Mouse (Mus musculus) intestine, postnatal 0 days (tissue): ENCODE results near the gene Smim5. TPM values are rescaled to one million over a fixed set of nuclear protein-coding genes. Genes with fewer than 3 reads are reported as not detected.

Source experiments
- ATAC-seq: fragments of 200-750 bp; cut with Nextera tagmentation; 2 replicates; pipeline ENCODE4 v1.8.0; 2017; ENCODE audit warnings: mild to moderate bottlenecking, moderate TSS enrichment, moderate library complexity
- H3K27ac ChIP-seq: fragments of 300-500 bp; sonication (generic); 2 replicates; pipeline ENCODE4 v1.5.1; 2014; ENCODE audit warnings: mild to moderate bottlenecking, low read depth, low read length, moderate library complexity
- H3K27me3 ChIP-seq: fragments of 300-500 bp; sonication (generic); replicated peaks from 2 replicates; pipeline ENCODE4 v1.6.1; 2014; ENCODE audit warnings: low read length, mixed read lengths; ENCODE audit not compliant: control insufficient read depth, insufficient read depth
- H3K36me3 ChIP-seq: fragments of 300-500 bp; sonication (generic); 2 replicates; pipeline ENCODE4 v1.6.1; 2014; ENCODE audit warnings: mild to moderate bottlenecking, moderate library complexity; ENCODE audit not compliant: control insufficient read depth, insufficient read depth
- H3K4me1 ChIP-seq: fragments of 300-500 bp; sonication (generic); replicated peaks from 2 replicates; pipeline ENCODE4 v1.6.1; 2014; ENCODE audit warnings: antibody characterized with exemption, low read length, mixed read lengths; ENCODE audit not compliant: control insufficient read depth, insufficient read depth
- H3K4me2 ChIP-seq: fragments of 300-500 bp; sonication (generic); replicated peaks from 2 replicates; pipeline ENCODE4 v1.6.1; 2014; ENCODE audit warnings: low read depth, mild to moderate bottlenecking, moderate library complexity
- H3K4me3 ChIP-seq: fragments of 300-500 bp; sonication (generic); 2 replicates; pipeline ENCODE4 v1.5.1; 2014; ENCODE audit warnings: low read depth, low read length
- H3K9ac ChIP-seq: fragments of 300-500 bp; sonication (generic); 2 replicates; pipeline ENCODE4 v1.6.1; 2014; ENCODE audit warnings: mild to moderate bottlenecking, low read depth, low read length
- H3K9me3 ChIP-seq: fragments of 300-500 bp; sonication (generic); 2 replicates; pipeline ENCODE4 v1.6.1; 2016; ENCODE audit warnings: mixed run types; ENCODE audit not compliant: control insufficient read depth
- CTCF ChIP-seq: sonication (generic); IDR thresholded peaks from 2 replicates; pipeline ENCODE4 v1.5.1; 2016; ENCODE audit warnings: low read depth, mild to moderate bottlenecking, control low read depth, antibody characterized with exemption, moderate library complexity
- WGBS: fragments of 180-500 bp; shearing (Covaris S2); extraction: QIAGEN DNeasy Blood & Tissue Kit; methylation state at CpG from one replicate; pipeline ENCODE4 v1.1.7; 2014; 5-methylcytosine and 5-hydroxymethylcytosine counted together
- polyA plus RNA-seq: library from polyadenylated mRNA; unstranded; fragments of >200 nt; fragmentation: Nextera tagmentation; extraction: Ambion mirVana; gene quantifications from 2 replicates; pipeline ENCODE4 v1.2.1, GENCODE M21; 2015

The Smim5 gene
- polyA plus RNA-seq, 1 experiment from 2014 or later: 1.9 TPM

DNA sequence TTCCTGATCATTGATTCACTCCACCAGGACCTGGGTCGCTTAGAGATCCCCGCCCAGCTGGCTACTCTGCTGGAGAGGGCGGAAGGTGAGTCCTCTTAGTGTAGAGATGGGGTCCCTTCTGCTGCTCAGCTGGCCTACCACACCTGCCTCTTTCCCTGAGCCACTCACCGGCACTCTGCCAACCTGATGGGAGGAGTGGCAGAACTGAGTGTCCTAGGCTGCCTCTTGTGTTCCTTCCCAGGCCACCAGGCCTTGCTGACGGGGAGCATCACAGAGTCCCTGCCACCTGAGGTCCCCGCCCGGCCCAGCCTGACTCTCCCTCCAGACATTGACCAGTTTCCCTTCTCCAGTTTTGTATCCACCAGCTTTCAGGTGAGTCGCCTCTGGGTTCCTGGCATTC is 21.7 kb upstream of the Smim5 start:
- 32% methylated on average over 8 of the region's 8 CpGs for whole genome bisulfite sequencing
- Histone ChIP-seq H3K27ac (peak overlapping the region; percentile 94), H3K9ac (peak overlapping the region; percentile 73), H3K27me3 (no peaks in the 10 kb centered on the region), H3K36me3 (peaks cover 32% of the 10 kb centered on the region), H3K4me2 (peak overlapping the region; percentile 66), H3K9me3 (no peaks in the 10 kb centered on the region), H3K4me3 (peak overlapping the region; percentile 55), H3K4me1 (peaks cover under 1% of the 10 kb centered on the region; the same call in 1 of the 2 replicates)
- TF ChIP-seq CTCF: no peak
- peak; percentile 20 for ATAC-seq

DNA sequence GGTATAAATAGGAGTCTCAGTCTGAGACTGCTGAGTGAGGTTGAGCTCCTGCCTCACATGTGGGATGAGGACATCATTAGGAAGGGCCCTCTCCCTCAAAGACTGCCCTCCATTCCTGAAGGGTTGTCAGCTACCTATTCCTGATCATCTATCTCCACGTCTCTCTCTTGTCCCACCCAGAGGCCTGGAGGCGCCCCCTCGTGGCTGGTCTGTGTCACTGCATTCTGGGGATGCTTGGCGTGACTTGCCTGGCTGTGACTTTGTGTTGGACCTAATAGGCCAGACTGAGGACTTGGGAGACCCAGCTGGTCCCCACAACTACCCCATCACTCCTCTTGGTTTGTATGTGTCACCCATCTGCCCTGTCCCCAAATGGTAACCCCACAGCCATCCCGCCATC is 18.8 kb upstream of the Smim5 start:
- no peak for ATAC-seq
- Histone ChIP-seq H3K27me3 (no peaks in the 10 kb centered on the region), H3K4me2 (peak overlapping the region; percentile 66), H3K4me1 (peaks cover 2% of the 10 kb centered on the region; the same call in 1 of the 2 replicates), H3K27ac (no peak overlapping the region), H3K4me3 (no peak overlapping the region), H3K9ac (no peak overlapping the region), H3K36me3 (peaks cover 54% of the 10 kb centered on the region), H3K9me3 (no peaks in the 10 kb centered on the region)
- TF ChIP-seq CTCF: peak; percentile 87
- 21% methylated on average over 5 of the region's 5 CpGs for WGBS

DNA sequence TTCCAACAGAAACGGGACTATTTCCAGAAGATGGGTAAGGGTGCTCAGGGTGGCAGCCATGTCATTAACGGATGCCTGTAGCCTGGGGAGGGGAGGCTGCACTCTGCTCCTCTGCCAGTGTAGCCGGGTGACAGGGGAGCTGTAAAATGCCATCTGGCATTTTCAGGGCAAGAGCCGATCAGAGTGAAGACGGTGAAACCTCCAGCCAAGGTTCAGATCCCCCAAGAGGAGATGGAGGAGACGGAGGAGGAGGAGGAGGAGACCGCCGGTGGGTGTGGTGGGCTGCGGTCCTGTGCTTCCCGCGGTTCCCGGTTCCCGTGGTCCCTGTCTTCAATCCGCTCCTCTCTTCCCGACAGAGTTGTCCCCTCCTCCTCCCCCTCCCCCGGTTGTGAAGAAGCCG is 16.5 kb upstream of the Smim5 start:
- ATAC-seq: no peak
- Histone ChIP-seq H3K4me3 (no peak overlapping the region), H3K4me1 (peaks cover 2% of the 10 kb centered on the region; the same call in 1 of the 2 replicates), H3K9ac (peak overlapping the region; percentile 7; the same call in 1 of the 2 replicates), H3K4me2 (peak overlapping the region; percentile 27; the same call in 1 of the 2 replicates), H3K27me3 (no peaks in the 10 kb centered on the region), H3K27ac (peak overlapping the region; percentile 73), H3K36me3 (peaks cover 75% of the 10 kb centered on the region), H3K9me3 (no peaks in the 10 kb centered on the region)
- WGBS: 34% methylated on average over 17 of the region's 17 CpGs
- no peak for TF ChIP-seq CTCF

DNA sequence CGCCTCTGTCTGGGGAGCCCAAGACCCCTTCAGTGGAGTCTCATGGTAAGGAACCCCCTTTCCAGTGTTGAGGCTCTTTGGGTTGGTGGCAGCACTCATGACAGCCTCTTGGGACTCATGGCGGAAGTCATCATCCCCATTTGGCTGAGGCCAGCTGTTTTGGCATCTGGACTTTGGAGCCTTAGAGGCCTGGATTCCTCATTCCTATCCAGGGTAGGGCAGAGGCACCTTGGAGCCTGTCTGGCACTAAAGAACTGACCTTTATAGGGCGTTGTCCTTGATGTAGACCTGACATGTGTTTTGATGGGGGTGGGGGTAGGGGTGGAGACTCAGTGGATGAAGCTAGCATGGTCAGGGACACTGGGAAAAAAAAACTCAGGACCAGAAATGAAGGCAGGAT is 15.4 kb upstream of the Smim5 start:
- no peak overlapping the region for H3K9ac ChIP-seq
- H3K27ac ChIP-seq: peak overlapping the region; percentile 73
- H3K4me2 ChIP-seq: no peak overlapping the region
- H3K4me1 ChIP-seq: peaks cover 2% of the 10 kb centered on the region
- H3K36me3 ChIP-seq: peaks cover 79% of the 10 kb centered on the region
- no peak for TF ChIP-seq CTCF
- no peak overlapping the region for H3K4me3 ChIP-seq
- H3K9me3 ChIP-seq: no peaks in the 10 kb centered on the region
- 57% methylated on average over 3 of the region's 3 CpGs for WGBS
- ATAC-seq: peak; percentile 84
- no peaks in the 10 kb centered on the region for H3K27me3 ChIP-seq

DNA sequence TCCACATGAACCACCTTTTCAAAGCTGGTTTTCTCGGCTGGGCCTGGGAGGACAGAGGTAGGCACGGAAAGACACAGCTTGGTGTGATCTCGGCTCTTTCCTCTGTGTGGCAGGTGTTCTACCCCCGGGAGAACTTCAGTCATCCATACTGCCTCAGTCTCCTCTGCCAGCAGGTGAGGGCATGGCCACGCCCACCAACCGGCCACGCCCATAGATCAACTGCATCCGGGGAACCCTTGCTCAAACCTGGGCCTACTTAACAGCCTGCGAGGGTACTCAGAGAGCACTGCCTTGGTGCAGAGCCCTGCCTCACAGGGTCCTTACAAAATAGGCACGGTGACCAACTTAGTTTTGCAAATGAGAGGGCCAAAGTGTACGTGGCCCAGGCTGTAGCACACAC is 14.5 kb upstream of the Smim5 start:
- no peaks in the 10 kb centered on the region for H3K9me3 ChIP-seq

DNA sequence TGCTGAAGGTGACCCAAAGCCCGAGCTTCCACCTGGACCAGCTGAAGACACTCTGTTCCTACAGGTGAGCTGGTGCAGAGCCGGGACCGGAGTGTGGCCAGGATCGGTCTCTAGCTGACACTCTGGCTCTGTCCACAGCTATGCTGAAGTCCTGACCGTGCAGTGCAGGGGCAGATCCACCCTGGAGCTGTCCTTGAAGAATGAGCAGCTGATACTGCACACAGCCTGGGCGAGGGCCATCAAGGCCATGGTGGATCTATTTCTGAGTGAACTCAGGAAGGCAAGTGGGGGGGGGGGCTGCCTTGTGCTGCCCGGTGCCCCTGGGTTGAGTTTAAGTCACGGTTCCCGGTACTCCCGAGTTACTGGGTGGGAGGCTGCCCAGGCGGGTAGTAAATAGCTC is 13.3 kb upstream of the Smim5 start:
- Histone ChIP-seq H3K9me3 (no peaks in the 10 kb centered on the region), H3K9ac (no peak overlapping the region), H3K4me1 (peaks cover 2% of the 10 kb centered on the region), H3K4me3 (no peak overlapping the region), H3K36me3 (peaks cover 87% of the 10 kb centered on the region), H3K4me2 (no peak overlapping the region), H3K27ac (no peak overlapping the region), H3K27me3 (no peaks in the 10 kb centered on the region)
- WGBS: 86% methylated on average over 11 of the region's 11 CpGs
- no peak for ATAC-seq
- no peak for TF ChIP-seq CTCF

More for the DNA sequence above, 14.5 kb upstream of the Smim5 start:
- peaks cover 82% of the 10 kb centered on the region for H3K36me3 ChIP-seq
- peaks cover 2% of the 10 kb centered on the region for H3K4me1 ChIP-seq
- no peak for TF ChIP-seq CTCF
- no peaks in the 10 kb centered on the region for H3K27me3 ChIP-seq
- H3K4me2 ChIP-seq: 0 out of 2 replicates have a peak overlapping the region, but pooled peaks have one; percentile 30
- 62% methylated on average over 11 of the region's 11 CpGs for WGBS
- ATAC-seq: no peak
- H3K4me3 ChIP-seq: no peak overlapping the region
- peak overlapping the region; percentile 50; the same call in 1 of the 2 replicates for H3K27ac ChIP-seq
- H3K9ac ChIP-seq: peak overlapping the region; percentile 27; the same call in 1 of the 2 replicates

DNA sequence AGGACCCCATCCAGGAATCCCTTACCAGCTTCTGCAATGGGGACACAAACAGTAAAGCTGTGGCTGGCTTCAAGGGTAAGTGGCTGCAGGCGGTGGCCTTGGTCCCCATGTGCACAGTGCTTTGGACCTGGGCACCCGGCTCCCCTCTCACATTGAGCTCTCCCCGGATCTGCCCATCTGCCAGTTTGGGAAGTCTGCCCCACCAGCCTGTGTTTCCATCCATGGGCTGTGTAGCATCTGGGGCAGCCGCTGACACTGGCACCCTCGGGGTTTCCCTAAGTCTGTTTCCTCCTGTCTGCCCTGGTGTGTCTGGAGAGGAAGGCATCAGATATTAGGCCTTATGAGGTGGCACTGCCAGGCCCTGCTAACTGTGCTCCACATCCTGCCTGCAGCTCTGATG is 11.7 kb upstream of the Smim5 start:
- no peak for ATAC-seq
- no peaks in the 10 kb centered on the region for H3K9me3 ChIP-seq
- no peak overlapping the region for H3K4me2 ChIP-seq
- TF ChIP-seq CTCF: no peak
- 85% methylated on average over 5 of the region's 5 CpGs for WGBS
- no peak overlapping the region for H3K4me3 ChIP-seq
- no peaks in the 10 kb centered on the region for H3K27me3 ChIP-seq
- H3K36me3 ChIP-seq: peaks cover 87% of the 10 kb centered on the region
- no peak overlapping the region for H3K9ac ChIP-seq
- H3K4me1 ChIP-seq: peaks cover 2% of the 10 kb centered on the region; the same call in 1 of the 2 replicates
- H3K27ac ChIP-seq: no peak overlapping the region
